Mouse (Mus musculus): ENCODE measurements around the gene Rab40c. TPM values are rescaled to one million over a fixed set of nuclear protein-coding genes. Genes with fewer than 3 reads are reported as not detected.
A peak's percentile ranks its signal among the peaks of the same experiment; 100 is the strongest.

The Rab40c gene
- polyA plus RNA-seq, 1 experiment = 74.6 TPM

- no peak for TF ChIP-seq POLR2A (IDR thresholded peaks at IDR 0.05; ENCODE audit: borderline replicate concordance, insufficient read depth, low read length)
- TF ChIP-seq CTCF (IDR thresholded peaks at IDR 0.05; ENCODE audit: borderline replicate concordance, insufficient read depth, low read depth, low read length) = no peak
- H3K27ac ChIP-seq (ENCODE audit: insufficient read depth, low read length) = peak overlapping the region; percentile 75
- DNase-seq = peak in 1 of 2 experiments; percentile 66
- peak overlapping the region; percentile 64 for H3K4me3 ChIP-seq (replicated peaks; ENCODE audit: insufficient read depth, low read depth, low read length)
- H3K27me3 ChIP-seq (ENCODE audit: control insufficient read depth, insufficient read depth, low read length) = no peaks in the 10 kb centered on the region
- peaks cover 34% of the 10 kb centered on the region for H3K4me1 ChIP-seq (ENCODE audit: control insufficient read depth, insufficient read depth, low read length)
- WGBS = 4% methylated on average over 23 of the region's 23 CpGs
Observed at GRCm38 (mm10) chr17:25836397-25837075, 83.0 kb downstream of the Rab40c start.

- 82% methylated on average over 16 of the region's 16 CpGs for WGBS
- no peak for DNase-seq
- Histone ChIP-seq H3K27ac (ENCODE audit: insufficient read depth, low read length) (peak overlapping the region; percentile 75), H3K4me3 (replicated peaks; ENCODE audit: insufficient read depth, low read depth, low read length) (peak overlapping the region; percentile 64), H3K4me1 (ENCODE audit: control insufficient read depth, insufficient read depth, low read length) (peaks cover 41% of the 10 kb centered on the region), H3K27me3 (ENCODE audit: control insufficient read depth, insufficient read depth, low read length) (no peaks in the 10 kb centered on the region)
- no peak for TF ChIP-seq POLR2A (IDR thresholded peaks at IDR 0.05; ENCODE audit: borderline replicate concordance, insufficient read depth, low read length)
Observed at GRCm38 (mm10) chr17:25835816-25836215, 83.7 kb downstream of the Rab40c start.

GRCm38 (mm10) chr17:25835301-25835700 is 84.2 kb downstream of the Rab40c start:
- H3K4me3 ChIP-seq (replicated peaks; ENCODE audit: insufficient read depth, low read depth, low read length) = no peak overlapping the region
- 90% methylated on average over 7 of the region's 7 CpGs for WGBS
- H3K27ac ChIP-seq (ENCODE audit: insufficient read depth, low read length) = no peak overlapping the region
- H3K4me1 ChIP-seq (ENCODE audit: control insufficient read depth, insufficient read depth, low read length) = peaks cover 46% of the 10 kb centered on the region
- no peaks in the 10 kb centered on the region for H3K27me3 ChIP-seq (ENCODE audit: control insufficient read depth, insufficient read depth, low read length)
- no peak for TF ChIP-seq POLR2A (IDR thresholded peaks at IDR 0.05; ENCODE audit: borderline replicate concordance, insufficient read depth, low read length)
- no peak for TF ChIP-seq CTCF (IDR thresholded peaks at IDR 0.05; ENCODE audit: borderline replicate concordance, insufficient read depth, low read depth, low read length)
- DNase-seq = no peak

- Histone ChIP-seq H3K27me3 (ENCODE audit: control insufficient read depth, insufficient read depth, low read length) (no peaks in the 10 kb centered on the region), H3K4me1 (ENCODE audit: control insufficient read depth, insufficient read depth, low read length) (peaks cover 47% of the 10 kb centered on the region), H3K27ac (ENCODE audit: insufficient read depth, low read length) (no peak overlapping the region), H3K4me3 (replicated peaks; ENCODE audit: insufficient read depth, low read depth, low read length) (no peak overlapping the region)
- TF ChIP-seq CTCF (IDR thresholded peaks at IDR 0.05; ENCODE audit: borderline replicate concordance, insufficient read depth, low read depth, low read length) (no peak), POLR2A (IDR thresholded peaks at IDR 0.05; ENCODE audit: borderline replicate concordance, insufficient read depth, low read length) (no peak)
- DNase-seq = no peak
- 76% methylated on average over 12 of the region's 12 CpGs for whole genome bisulfite sequencing
Observed at GRCm38 (mm10) chr17:25834595-25835222, 84.8 kb downstream of the Rab40c start.

- peaks cover 50% of the 10 kb centered on the region for H3K4me1 ChIP-seq (ENCODE audit: control insufficient read depth, insufficient read depth, low read length)
- H3K27me3 ChIP-seq (ENCODE audit: control insufficient read depth, insufficient read depth, low read length) = no peaks in the 10 kb centered on the region
- H3K27ac ChIP-seq (ENCODE audit: insufficient read depth, low read length) = peak overlapping the region; percentile 95; the same call in 1 of the 2 replicates
- peak overlapping the region; percentile 81 for H3K4me3 ChIP-seq (replicated peaks; ENCODE audit: insufficient read depth, low read depth, low read length)
- DNase-seq = no peak
- WGBS = 16% methylated on average over 6 of the region's 6 CpGs
- TF ChIP-seq POLR2A (IDR thresholded peaks at IDR 0.05; ENCODE audit: borderline replicate concordance, insufficient read depth, low read length) (no peak), CTCF (IDR thresholded peaks at IDR 0.05; ENCODE audit: borderline replicate concordance, insufficient read depth, low read depth, low read length) (no peak)
Observed at GRCm38 (mm10) chr17:25833961-25834594, 85.4 kb downstream of the Rab40c start.

- no peaks in the 10 kb centered on the region for H3K27me3 ChIP-seq (ENCODE audit: control insufficient read depth, insufficient read depth, low read length)
- peaks cover 52% of the 10 kb centered on the region for H3K4me1 ChIP-seq (ENCODE audit: control insufficient read depth, insufficient read depth, low read length)
- peak in 1 of 2 experiments; percentile 89 for DNase-seq
- TF ChIP-seq POLR2A (IDR thresholded peaks at IDR 0.05; ENCODE audit: borderline replicate concordance, insufficient read depth, low read length) = no peak
- no peak for TF ChIP-seq CTCF (IDR thresholded peaks at IDR 0.05; ENCODE audit: borderline replicate concordance, insufficient read depth, low read depth, low read length)
- under 1% methylated on average over 24 of the region's 24 CpGs for WGBS
- H3K27ac ChIP-seq (ENCODE audit: insufficient read depth, low read length) = peak within 1 kb of the TSS; percentile 95
- H3K4me3 ChIP-seq (replicated peaks; ENCODE audit: insufficient read depth, low read depth, low read length) = peak within 1 kb of the TSS; percentile 81
Observed at GRCm38 (mm10) chr17:25833291-25833663, 86.2 kb downstream of the Rab40c start, which contains the start of gene Stub1. Stub1 (minus strand) TSS chr17:25833404.

- Histone ChIP-seq H3K4me3 (replicated peaks; ENCODE audit: insufficient read depth, low read depth, low read length) (peak overlapping the region; percentile 81), H3K27ac (ENCODE audit: insufficient read depth, low read length) (peak overlapping the region; percentile 95), H3K27me3 (ENCODE audit: control insufficient read depth, insufficient read depth, low read length) (no peaks in the 10 kb centered on the region), H3K4me1 (ENCODE audit: control insufficient read depth, insufficient read depth, low read length) (peaks cover 55% of the 10 kb centered on the region)
- TF ChIP-seq CTCF (IDR thresholded peaks at IDR 0.05; ENCODE audit: borderline replicate concordance, insufficient read depth, low read depth, low read length) = no peak
- peak; percentile 70 for TF ChIP-seq POLR2A (IDR thresholded peaks at IDR 0.05; ENCODE audit: borderline replicate concordance, insufficient read depth, low read length)
- peak; percentile 99 for DNase-seq
- WGBS = under 1% methylated on average over 75 of the region's 77 CpGs
Observed at GRCm38 (mm10) chr17:25832436-25833290, 86.9 kb downstream of the Rab40c start.

Other genes with a start within 250 kb of the Rab40c start
- gene Gng13, start 202.6 kb downstream of the Rab40c start, polyA plus RNA-seq (2012; rRNA removed) = 489 and 519 TPM in 2 replicates
- 3.7 and 4.1 TPM in 2 replicates for gene Chtf18, start 192.3 kb downstream of the Rab40c start, polyA plus RNA-seq (2012; rRNA removed)
- gene Rpusd1, start 192.1 kb downstream of the Rab40c start, polyA plus RNA-seq (2012; rRNA removed) = 96.4 and 97.4 TPM in 2 replicates
- 0.73 and 1.1 TPM in 2 replicates for gene Mslnl, start 183.7 kb downstream of the Rab40c start, polyA plus RNA-seq (2012; rRNA removed)
- gene Msln, start 165.3 kb downstream of the Rab40c start, polyA plus RNA-seq (2012; rRNA removed) = 0.21 and 0.38 TPM in 2 replicates
- 43.5 and 45.5 TPM in 2 replicates for gene Narfl, start 146.0 kb downstream of the Rab40c start, polyA plus RNA-seq (2012; rRNA removed)
- gene Haghl, start 134.1 kb downstream of the Rab40c start, polyA plus RNA-seq (2012; rRNA removed) = 340 and 348 TPM in 2 replicates
- gene Ccdc78, start 133.1 kb downstream of the Rab40c start, polyA plus RNA-seq (2012; rRNA removed) = 0.47 and 0.79 TPM in 2 replicates
- 167 and 178 TPM in 2 replicates for gene Fam173a, start 126.8 kb downstream of the Rab40c start, polyA plus RNA-seq (2012; rRNA removed)
- 3.3 and 5.0 TPM in 2 replicates for gene AC134908.4, start 124.1 kb downstream of the Rab40c start, polyA plus RNA-seq (2012; rRNA removed)
- gene Metrn, start 122.6 kb downstream of the Rab40c start, polyA plus RNA-seq (2012; rRNA removed) = 534 and 542 TPM in 2 replicates
- 187 and 207 TPM in 2 replicates for gene Fbxl16, start 110.6 kb downstream of the Rab40c start, polyA plus RNA-seq (2012; rRNA removed)
- 32.8 and 34.2 TPM in 2 replicates for gene Wdr24, start 96.1 kb downstream of the Rab40c start, polyA plus RNA-seq (2012; rRNA removed)
- gene Jmjd8, start 90.9 kb downstream of the Rab40c start, polyA plus RNA-seq (2012; rRNA removed) = 65.8 and 75.2 TPM in 2 replicates
- gene Stub1, start 86.3 kb downstream of the Rab40c start, polyA plus RNA-seq (2012; rRNA removed) = 326 and 333 TPM in 2 replicates
- 111 and 119 TPM in 2 replicates for gene Rhbdl1, start 82.4 kb downstream of the Rab40c start, polyA plus RNA-seq (2012; rRNA removed)
- 42.9 and 45.9 TPM in 2 replicates for gene Gm20683, start 78.0 kb downstream of the Rab40c start, polyA plus RNA-seq (2012; rRNA removed)
- 105 and 121 TPM in 2 replicates for gene Rhot2, start 74.9 kb downstream of the Rab40c start, polyA plus RNA-seq (2012; rRNA removed)
- gene Wdr90, start 58.2 kb downstream of the Rab40c start, polyA plus RNA-seq (2012; rRNA removed) = 21.6 and 26.9 TPM in 2 replicates
- 31.9 and 34.1 TPM in 2 replicates for gene Mcrip2, start 51.0 kb downstream of the Rab40c start, polyA plus RNA-seq (2012; rRNA removed)
- 110 and 116 TPM in 2 replicates for gene Mettl26, start 44.7 kb downstream of the Rab40c start, polyA plus RNA-seq (2012; rRNA removed)
- gene Wfikkn1, start 38.9 kb downstream of the Rab40c start, polyA plus RNA-seq (2012; rRNA removed) = 0.95 and 1.1 TPM in 2 replicates
- gene Pigq, start 25.2 kb upstream of the Rab40c start, polyA plus RNA-seq (2012; rRNA removed) = 170 and 191 TPM in 2 replicates
- gene Nhlrc4, start 25.2 kb upstream of the Rab40c start, polyA plus RNA-seq (2012; rRNA removed) = 1.9 and 2.5 TPM in 2 replicates
- 13.4 and 14.0 TPM in 2 replicates for gene A930017K11Rik, start 32.8 kb upstream of the Rab40c start, polyA plus RNA-seq (2012; rRNA removed)
- 88.7 and 92.8 TPM in 2 replicates for gene Capn15, start 66.1 kb upstream of the Rab40c start, polyA plus RNA-seq (2012; rRNA removed)
- gene Rab11fip3, start 149.8 kb upstream of the Rab40c start, polyA plus RNA-seq (2012; rRNA removed) = 81.8 and 82.9 TPM in 2 replicates
- gene Decr2, start 170.6 kb upstream of the Rab40c start, polyA plus RNA-seq (2012; rRNA removed) = 39.5 and 41.3 TPM in 2 replicates
- gene Nme4, start 175.9 kb upstream of the Rab40c start, polyA plus RNA-seq (2012; rRNA removed) = 6.2 and 6.7 TPM in 2 replicates
- 41.0 and 48.2 TPM in 2 replicates for gene Tmem8, start 193.6 kb upstream of the Rab40c start, polyA plus RNA-seq (2012; rRNA removed)
- 114 and 118 TPM in 2 replicates for gene Mrpl28, start 203.8 kb upstream of the Rab40c start, polyA plus RNA-seq (2012; rRNA removed)
- 21.3 and 22.8 TPM in 2 replicates for gene Axin1, start 219.0 kb upstream of the Rab40c start, polyA plus RNA-seq (2012; rRNA removed)